Mouse (Mus musculus) spleen, adult 2 months (tissue): ENCODE measurements around the gene Rbks. TPM values are rescaled to one million over a fixed set of nuclear protein-coding genes. Genes with fewer than 3 reads are reported as not detected.

Experiments
- DNase-seq, 2 experiments: peaks; one replicate each; pipeline versions ENCODE4 v3.0.0 to v3.0.0-alpha.2; 2012 to 2021; ENCODE audit warnings: low spot score in 2 of 2, low read depth in 1 of 2
- H3K27ac ChIP-seq: fragments of 200-500 bp; 2 replicates; pipeline ENCODE4 v1.5.1; 2012; ENCODE audit warnings: low read length, inconsistent platforms; ENCODE audit not compliant: insufficient read depth
- H3K27me3 ChIP-seq: fragments of 200-500 bp; 2 replicates; pipeline ENCODE4 v1.6.1; 2012; ENCODE audit warnings: mild to moderate bottlenecking, moderate library complexity, low read length, inconsistent platforms; ENCODE audit not compliant: control insufficient read depth, insufficient read depth
- H3K36me3 ChIP-seq: fragments of 200-500 bp; 2 replicates; pipeline ENCODE4 v1.6.1; 2012; ENCODE audit warnings: mild to moderate bottlenecking, low read length, inconsistent platforms; ENCODE audit not compliant: control insufficient read depth, insufficient read depth
- H3K4me1 ChIP-seq: fragments of 200-500 bp; 2 replicates; pipeline ENCODE4 v1.6.1; 2011; ENCODE audit warnings: inconsistent platforms; ENCODE audit not compliant: control insufficient read depth, insufficient read depth, insufficient read length
- H3K4me3 ChIP-seq: fragments of 200-500 bp; 2 replicates; pipeline ENCODE4 v1.5.1; 2011; ENCODE audit warnings: mild to moderate bottlenecking, inconsistent platforms; ENCODE audit not compliant: insufficient read depth, insufficient read length; ENCODE audit errors: extremely low read depth
- CTCF ChIP-seq: fragments of 200-500 bp; IDR thresholded peaks from 2 replicates; pipeline ENCODE4 v1.5.1; 2011; ENCODE audit warnings: mild to moderate bottlenecking, inconsistent platforms; ENCODE audit not compliant: insufficient read depth, insufficient read length, insufficient replicate concordance; ENCODE audit errors: extremely low read depth
- POLR2A ChIP-seq: fragments of 200-500 bp; IDR thresholded peaks from 2 replicates; pipeline ENCODE4 v1.6.1; 2011; ENCODE audit warnings: low read depth, low read length, inconsistent platforms
- WGBS: fragments of 180-500 bp; shearing (Covaris S2); methylation state at CpG from one replicate; pipeline ENCODE4 v1.1.7; 2018; 5-methylcytosine and 5-hydroxymethylcytosine counted together
- polyA plus RNA-seq: library from polyadenylated mRNA; depleted of rRNA; stranded (reverse); fragments of >200 nt; gene quantifications from 2 replicates; pipeline ENCODE4 v1.2.3, GENCODE M21; 2012

Gene Rbks
- polyA plus RNA-seq, 1 experiment: 4.0 TPM

- no peak for TF ChIP-seq POLR2A
- no peak for TF ChIP-seq CTCF
- no peaks in the 10 kb centered on the region for H3K27me3 ChIP-seq
- H3K4me1 ChIP-seq: peaks cover 3% of the 10 kb centered on the region; the same call in 1 of the 2 replicates
- peaks cover 2% of the 10 kb centered on the region for H3K36me3 ChIP-seq
- DNase-seq: no peak
- WGBS: 66% methylated on average over 4 of the region's 4 CpGs
- H3K27ac ChIP-seq: no peak overlapping the region
- H3K4me3 ChIP-seq: no peak overlapping the region
These were observed 1.5 kb upstream of the Rbks start for GRCm38 (mm10) chr5:31698931-31699330.

- under 1% methylated on average over 16 of the region's 16 CpGs for WGBS
- no peak for TF ChIP-seq CTCF
- peak; percentile 15 for TF ChIP-seq POLR2A
- H3K27ac ChIP-seq: peak overlapping the region; percentile 99
- DNase-seq: peak; percentile 90 to 100
- H3K4me1 ChIP-seq: peaks cover 3% of the 10 kb centered on the region; the same call in 1 of the 2 replicates
- H3K4me3 ChIP-seq: peak overlapping the region; percentile 98
- H3K36me3 ChIP-seq: peaks cover 2% of the 10 kb centered on the region
- no peaks in the 10 kb centered on the region for H3K27me3 ChIP-seq
These were observed 885 bp upstream of the Rbks start for GRCm38 (mm10) chr5:31698297-31698726.

GRCm38 (mm10) chr5:31697644-31698296, 343 bp upstream of the Rbks start, which contains the start of gene Babam2:
Gene Babam2, plus strand, starts transcription at chr5:31697684.
- Histone ChIP-seq H3K36me3 (peaks cover 2% of the 10 kb centered on the region), H3K27me3 (no peaks in the 10 kb centered on the region), H3K27ac (peak within 1 kb of the TSS; percentile 99), H3K4me1 (peaks cover 3% of the 10 kb centered on the region; the same call in 1 of the 2 replicates), H3K4me3 (peak within 1 kb of the TSS; percentile 98)
- under 1% methylated on average over 71 of the region's 71 CpGs for WGBS
- no peak for TF ChIP-seq CTCF
- peak; percentile 55 for TF ChIP-seq POLR2A
- peak; percentile 88 to 89 for DNase-seq

DNA sequence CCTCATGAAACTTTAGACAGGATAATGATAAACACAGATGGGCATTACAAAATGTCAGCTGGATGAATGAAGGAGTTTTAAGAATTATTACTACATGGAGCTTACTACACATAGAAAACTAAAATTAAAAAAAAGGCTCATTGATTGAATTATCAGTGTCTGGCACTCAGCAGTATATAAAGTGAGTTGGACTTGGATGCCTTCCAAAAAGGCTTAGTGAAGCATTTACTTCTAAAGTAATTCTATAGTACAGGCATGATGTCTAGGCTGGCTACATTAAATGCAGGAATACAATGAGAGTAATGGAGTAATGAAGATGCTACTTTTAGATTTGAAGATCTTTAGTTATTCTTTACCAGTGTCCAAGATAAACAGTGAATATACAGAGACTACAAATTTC, 4.2 kb downstream of the Rbks start:
- TF ChIP-seq POLR2A (no peak), CTCF (no peak)
- no peaks in the 10 kb centered on the region for H3K36me3 ChIP-seq

GRCm38 (mm10) chr5:31687972-31688371, 9.5 kb downstream of the Rbks start:
- Histone ChIP-seq H3K27me3 (no peaks in the 10 kb centered on the region), H3K27ac (no peak overlapping the region), H3K4me3 (no peak overlapping the region), H3K4me1 (no peaks in the 10 kb centered on the region), H3K36me3 (no peaks in the 10 kb centered on the region)
- 82% methylated on average over 3 of the region's 3 CpGs for WGBS
- no peak for TF ChIP-seq POLR2A
- TF ChIP-seq CTCF: no peak
- no peak for DNase-seq

More for the DNA sequence above, 4.2 kb downstream of the Rbks start:
- DNase-seq: no peak
- H3K27ac ChIP-seq: no peak overlapping the region
- no peaks in the 10 kb centered on the region for H3K27me3 ChIP-seq
- no peak overlapping the region for H3K4me3 ChIP-seq
- peaks cover 3% of the 10 kb centered on the region; the same call in 1 of the 2 replicates for H3K4me1 ChIP-seq

GRCm38 (mm10) chr5:31686040-31686439, 11.4 kb downstream of the Rbks start:
- Histone ChIP-seq H3K36me3 (no peaks in the 10 kb centered on the region), H3K27me3 (no peaks in the 10 kb centered on the region), H3K27ac (no peak overlapping the region), H3K4me3 (no peak overlapping the region), H3K4me1 (no peaks in the 10 kb centered on the region)
- TF ChIP-seq CTCF: no peak
- no peak for TF ChIP-seq POLR2A
- 68% methylated on average over 2 of the region's 2 CpGs for WGBS
- DNase-seq: no peak

DNA sequence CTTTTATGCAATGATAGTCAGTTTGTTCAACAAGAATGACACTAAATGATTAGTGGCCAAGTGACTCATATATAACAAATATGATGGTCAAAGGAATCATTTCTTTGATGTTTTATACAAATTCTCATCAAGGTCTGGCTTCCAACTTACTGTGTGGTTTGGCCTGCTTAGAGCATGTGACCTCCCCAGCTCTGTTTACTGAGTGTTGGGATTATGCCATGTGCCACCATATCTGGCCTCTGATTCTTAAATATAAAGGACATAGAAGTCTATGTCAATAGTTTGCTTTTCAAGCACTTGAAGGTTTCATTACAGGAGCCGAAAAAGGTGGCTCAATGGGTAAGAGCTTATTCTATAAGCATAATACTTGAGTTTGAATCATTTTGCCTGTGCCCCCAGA, 15.1 kb downstream of the Rbks start:
- no peak for DNase-seq
- no peaks in the 10 kb centered on the region for H3K4me1 ChIP-seq
- no peaks in the 10 kb centered on the region for H3K36me3 ChIP-seq
- TF ChIP-seq CTCF (no peak), POLR2A (no peak)
- H3K4me3 ChIP-seq: no peak overlapping the region
- H3K27me3 ChIP-seq: no peaks in the 10 kb centered on the region
- H3K27ac ChIP-seq: no peak overlapping the region
- 93% methylated on average over 1 of the region's 1 CpGs for WGBS
